Mouse (Mus musculus): ENCODE measurements around the gene Terb2. TPM values are rescaled to one million over a fixed set of nuclear protein-coding genes. Genes with fewer than 3 reads are reported as not detected.
"Not testable (repeated sequence)": the region's sequence is repeated elsewhere in the genome, so short reads cannot be mapped to it uniquely, and the experiment has no call there.

Gene Terb2
- polyA plus RNA-seq, 1 experiment = not detected

DNA sequence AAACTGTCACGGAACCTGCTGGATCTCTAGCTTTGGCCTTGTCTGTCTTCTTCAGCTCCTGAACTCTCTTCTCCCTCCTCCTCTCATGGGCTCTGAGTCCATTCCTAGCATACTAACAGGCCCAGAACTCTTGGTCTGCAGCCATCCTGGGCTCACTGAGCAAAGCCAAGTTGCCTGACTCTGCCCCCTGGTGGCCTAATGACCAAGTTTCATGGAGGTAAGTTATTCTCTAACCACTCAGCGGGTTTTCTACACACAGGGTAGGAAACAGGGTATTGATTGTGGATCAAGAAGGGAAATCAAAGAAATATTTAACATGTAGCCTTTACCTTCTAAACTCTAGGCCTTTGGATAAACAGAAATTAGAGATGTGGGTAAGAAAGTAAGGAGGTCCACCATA is 25.4 kb upstream of the Terb2 start, which contains the start of gene Trim69:
Trim69 (plus strand) TSS at position 21 of the 400 bp plus-strand sequence.
- DNase-seq (ENCODE audit: extremely low spot score in 1 of 2, low spot score in 1 of 2) = peak; percentile 48 to 89

DNA sequence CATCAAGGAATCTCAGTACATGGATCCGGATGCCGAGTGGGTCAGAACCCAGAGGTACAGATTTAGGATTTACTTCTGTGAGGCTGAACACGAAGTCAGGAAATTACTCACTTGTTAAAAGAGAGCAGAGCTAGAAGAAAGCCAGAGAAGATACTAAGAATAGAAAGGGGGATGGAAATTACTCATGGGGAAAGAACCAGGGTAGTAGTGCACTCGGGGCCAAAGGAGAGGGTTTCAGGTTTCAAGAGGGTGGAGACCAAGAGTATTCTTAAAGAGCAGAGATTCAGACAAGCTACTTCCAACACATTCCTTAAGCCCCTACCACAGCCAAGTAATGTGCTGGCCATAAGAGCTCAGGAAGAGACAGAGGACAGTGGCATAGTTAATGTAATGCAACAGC is 24.5 kb upstream of the Terb2 start:
- no peak for DNase-seq (ENCODE audit: extremely low spot score in 1 of 2, low spot score in 1 of 2)

GRCm38 (mm10) chr2:122162529-122162928 is 23.5 kb upstream of the Terb2 start:
- DNase-seq (ENCODE audit: extremely low spot score in 1 of 2, low spot score in 1 of 2) = no peak

GRCm38 (mm10) chr2:122163430-122164195 is 22.5 kb upstream of the Terb2 start:
- peak in 1 of 2 experiments; percentile 43 for DNase-seq (ENCODE audit: extremely low spot score in 1 of 2, low spot score in 1 of 2)

DNA sequence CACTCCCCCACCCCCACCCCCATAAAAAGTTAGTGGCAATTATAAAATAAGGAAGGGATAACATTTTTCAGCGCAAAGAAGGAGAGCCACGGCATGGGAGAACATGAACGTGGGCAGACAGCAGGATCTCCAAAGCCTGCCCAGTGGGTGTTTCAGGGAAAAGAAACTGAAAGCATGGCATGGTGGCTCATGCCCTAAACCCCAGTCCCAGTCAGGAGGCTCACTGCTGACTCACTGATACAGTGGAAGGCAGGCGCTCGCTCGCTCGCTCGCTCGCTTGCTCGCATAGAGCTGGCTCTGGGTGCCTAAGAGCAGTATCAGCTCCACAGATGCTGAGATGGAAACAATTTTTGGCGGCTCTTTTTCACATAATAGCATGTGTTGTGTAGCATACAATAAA is 21.8 kb upstream of the Terb2 start:
- peak in 1 of 2 experiments; percentile 33 for DNase-seq (ENCODE audit: extremely low spot score in 1 of 2, low spot score in 1 of 2)

DNA sequence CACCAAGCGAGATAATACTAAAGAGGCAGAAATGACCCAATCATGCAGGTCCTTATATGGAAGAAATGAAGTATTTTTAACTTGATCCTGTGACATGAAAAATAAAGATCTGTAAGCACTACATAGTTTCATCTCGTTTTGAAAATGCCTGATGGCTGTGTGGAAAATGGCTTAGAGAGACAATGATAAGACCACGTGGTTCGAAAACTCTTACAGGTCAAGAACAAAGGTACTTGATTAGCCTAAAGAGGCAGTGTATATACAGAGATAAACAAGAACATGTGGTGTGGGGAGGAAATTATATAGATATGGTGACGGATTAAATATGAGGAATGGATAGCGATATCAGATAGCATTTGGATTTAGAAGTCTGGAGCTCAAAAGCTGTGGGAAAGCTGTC is 14.8 kb upstream of the Terb2 start:
- DNase-seq (ENCODE audit: extremely low spot score in 1 of 2, low spot score in 1 of 2) = no peak

- DNase-seq (ENCODE audit: extremely low spot score in 1 of 2, low spot score in 1 of 2) = peak in 1 of 2 experiments; percentile 53
Measured at GRCm38 (mm10) chr2:122172188-122172587, 13.9 kb upstream of the Terb2 start.

- DNase-seq (ENCODE audit: extremely low spot score in 1 of 2, low spot score in 1 of 2) = no peak
Measured at GRCm38 (mm10) chr2:122180051-122180822, 5.8 kb upstream of the Terb2 start.

DNA sequence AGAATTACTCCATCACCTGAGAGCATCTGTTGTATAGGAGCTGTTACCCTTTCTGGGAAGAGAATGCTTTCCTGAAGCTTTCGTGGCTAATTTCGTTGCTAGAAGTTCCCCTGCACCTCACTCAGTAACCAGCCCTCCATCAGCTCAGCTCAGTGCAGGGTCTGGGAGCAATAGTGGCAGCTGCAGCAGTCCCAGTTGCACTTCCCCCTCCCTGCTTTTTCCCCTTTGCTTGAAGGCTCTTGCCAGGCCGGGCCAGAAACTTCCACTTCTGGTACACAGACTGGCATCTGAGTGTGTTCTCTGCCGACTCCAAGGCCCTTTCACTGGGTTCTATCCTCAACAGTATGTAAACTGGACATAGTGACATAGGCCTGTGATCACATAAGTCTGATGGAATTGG is 986 bp upstream of the Terb2 start:
- no peak for DNase-seq (ENCODE audit: extremely low spot score in 1 of 2, low spot score in 1 of 2)

DNA sequence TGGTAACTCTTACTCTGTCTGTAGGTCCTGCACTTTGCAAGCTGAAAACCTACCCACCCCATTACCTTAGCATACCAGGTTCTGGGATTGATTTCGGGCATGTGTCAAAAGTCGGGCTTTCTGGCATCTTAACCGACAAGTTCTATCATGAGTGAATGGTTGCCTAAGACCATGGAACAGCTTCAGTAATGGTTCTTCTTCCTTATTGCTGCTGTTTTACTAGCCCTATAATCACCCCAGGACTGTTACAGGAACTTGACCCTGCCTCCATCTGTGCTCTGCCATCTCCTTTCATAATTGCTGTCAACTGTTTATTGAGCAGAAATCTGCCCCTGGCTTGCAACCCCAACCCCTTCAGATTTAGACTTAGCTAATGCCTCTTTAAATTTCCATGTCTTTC is 679 bp downstream of the Terb2 start:
- no peak for DNase-seq (ENCODE audit: extremely low spot score in 1 of 2, low spot score in 1 of 2)

GRCm38 (mm10) chr2:122191849-122192248 is 5.8 kb downstream of the Terb2 start:
- DNase-seq (ENCODE audit: extremely low spot score in 1 of 2, low spot score in 1 of 2) = no peak

DNA sequence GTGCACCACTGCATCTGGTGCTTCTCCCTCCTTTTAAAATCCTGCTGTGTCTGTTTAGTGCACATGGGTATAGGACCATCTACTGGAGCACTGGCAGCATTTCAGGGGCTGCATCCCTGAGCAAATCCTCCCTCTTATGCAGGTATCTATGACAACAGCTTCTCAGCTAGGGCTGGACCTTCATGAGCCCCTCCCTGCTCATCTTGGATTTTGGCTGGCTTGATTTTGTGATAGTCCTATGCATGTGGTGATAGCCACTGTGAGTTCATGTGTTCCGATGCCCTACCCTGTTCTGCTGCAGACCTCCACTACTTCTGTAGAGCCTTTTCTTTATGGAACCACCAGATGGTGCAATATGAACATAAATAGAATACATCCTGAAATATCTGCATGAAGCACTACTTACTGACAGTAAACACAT is 8.4 kb downstream of the Terb2 start:
- DNase-seq (ENCODE audit: extremely low spot score in 1 of 2, low spot score in 1 of 2) = peak; percentile 11 to 77

GRCm38 (mm10) chr2:122201501-122201900 is 15.4 kb downstream of the Terb2 start:
- no peak for DNase-seq (ENCODE audit: extremely low spot score in 1 of 2, low spot score in 1 of 2)

- DNase-seq (ENCODE audit: extremely low spot score in 1 of 2, low spot score in 1 of 2) = no peak
Measured at GRCm38 (mm10) chr2:122206440-122207107, 20.5 kb downstream of the Terb2 start.

DNA sequence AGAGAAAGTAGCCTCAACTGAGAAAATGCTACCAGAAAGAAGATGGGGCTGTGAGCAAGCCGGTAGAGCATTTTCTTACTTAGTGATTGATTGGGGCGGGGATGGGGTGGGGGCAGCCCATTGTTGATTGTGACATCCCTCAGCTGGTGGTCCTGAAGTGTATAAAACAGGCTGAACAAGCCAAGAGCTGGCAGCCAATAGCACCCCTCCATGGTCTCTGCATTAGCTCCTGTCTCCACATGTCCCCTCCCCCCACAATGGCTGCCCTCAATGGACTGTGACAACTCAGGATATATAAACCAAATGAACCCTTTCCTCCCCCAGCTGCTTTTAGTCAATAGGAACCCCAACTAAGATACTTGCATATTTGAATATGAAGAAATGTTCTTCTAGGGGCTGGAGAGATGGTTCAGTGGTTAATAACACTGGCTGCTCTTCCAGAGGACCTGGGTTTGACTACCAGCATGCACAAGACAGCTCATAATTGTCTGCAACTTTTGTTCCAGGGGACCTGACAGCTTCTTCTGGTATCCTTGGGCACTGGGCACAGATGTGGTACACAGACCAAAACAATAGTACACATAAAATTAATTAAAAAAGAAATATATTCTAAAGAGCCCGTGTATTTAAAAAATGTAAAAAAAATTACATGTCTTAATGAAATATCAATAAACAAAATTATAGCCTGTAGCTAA is 24.6 kb downstream of the Terb2 start:
- DNase-seq (ENCODE audit: extremely low spot score in 1 of 2, low spot score in 1 of 2) = no peak

DNA sequence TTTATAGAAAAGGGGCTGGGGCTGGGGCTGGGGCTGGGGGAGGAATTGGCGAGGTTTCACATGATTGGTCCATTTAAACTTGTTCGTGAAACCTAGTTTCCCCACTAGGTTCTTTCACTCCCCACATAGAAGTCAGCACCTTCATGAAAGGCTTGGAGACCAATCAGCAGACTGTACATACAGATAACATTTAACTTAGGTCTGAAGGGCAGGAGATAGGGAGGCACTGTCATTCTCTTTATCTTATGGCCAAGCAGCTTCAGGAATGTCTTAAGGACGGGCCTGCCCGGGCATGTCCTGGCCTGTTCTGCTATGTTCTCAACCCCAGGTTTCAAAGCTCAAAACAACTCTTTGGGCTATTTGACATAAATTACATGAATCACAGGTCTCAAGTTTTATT is 31.0 kb downstream of the Terb2 start:
- DNase-seq (ENCODE audit: extremely low spot score in 1 of 2, low spot score in 1 of 2) = not testable (repeated sequence)

DNA sequence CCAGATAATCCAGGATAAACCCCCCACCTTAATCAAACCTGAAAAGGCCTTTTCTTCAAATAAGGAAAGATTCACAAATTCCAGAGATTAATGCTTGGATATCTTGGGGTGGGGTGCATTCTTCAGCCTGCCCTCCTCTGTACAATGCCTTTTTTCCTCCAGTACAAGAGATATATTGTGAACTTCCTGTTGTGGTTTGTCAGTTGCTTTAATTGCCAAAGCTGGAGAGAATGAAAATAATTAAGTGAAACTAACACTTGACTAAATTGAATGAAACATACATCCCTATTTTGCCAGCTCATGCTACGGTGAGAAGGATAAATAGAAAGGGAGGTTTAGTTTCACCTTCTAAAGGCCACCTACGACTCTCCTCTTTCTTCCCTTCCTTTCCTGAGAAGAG is 32.2 kb downstream of the Terb2 start:
- DNase-seq (ENCODE audit: extremely low spot score in 1 of 2, low spot score in 1 of 2) = no peak

GRCm38 (mm10) chr2:122221378-122221777 is 35.3 kb downstream of the Terb2 start:
- DNase-seq (ENCODE audit: extremely low spot score in 1 of 2, low spot score in 1 of 2) = no peak

GRCm38 (mm10) chr2:122221798-122222197 is 35.7 kb downstream of the Terb2 start:
- DNase-seq (ENCODE audit: extremely low spot score in 1 of 2, low spot score in 1 of 2) = no peak

DNA sequence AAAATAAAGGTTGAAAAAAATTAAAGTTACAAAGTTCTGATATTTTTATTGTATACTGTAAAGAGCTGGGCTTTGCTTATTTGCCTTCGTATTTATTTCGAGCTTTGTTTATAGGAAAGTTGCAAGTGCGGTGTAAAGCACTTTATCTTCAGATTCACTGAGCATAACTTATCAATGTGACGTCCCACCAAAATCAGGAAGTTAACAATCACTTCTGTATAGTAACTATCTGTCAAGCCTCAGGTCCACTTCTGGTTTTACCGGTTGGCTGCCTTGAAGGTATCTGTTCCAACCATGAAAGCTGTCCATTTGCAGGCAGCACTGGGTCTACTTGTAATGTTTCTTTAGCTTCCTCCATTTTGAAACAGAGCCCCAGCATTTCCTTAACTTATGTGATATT is 36.2 kb downstream of the Terb2 start:
- no peak for DNase-seq (ENCODE audit: extremely low spot score in 1 of 2, low spot score in 1 of 2)

GRCm38 (mm10) chr2:122223654-122224053 is 37.6 kb downstream of the Terb2 start:
- no peak for DNase-seq (ENCODE audit: extremely low spot score in 1 of 2, low spot score in 1 of 2)

Data from frontal cortex, adult 2 months (tissue).